Mouse (Mus musculus) urinary bladder, postnatal 36 days (tissue): ENCODE results near the gene Irf2bpl.
A peak's percentile ranks its signal among the peaks of the same experiment; 100 is the strongest.

Experiments used
- DNase-seq, 2 experiments: peaks; one replicate each; pipeline ENCODE4 v3.0.0; 2022; ENCODE audit warnings: low spot score in 2 of 2, mixed read lengths in 1 of 2

Gene Irf2bpl

DNA sequence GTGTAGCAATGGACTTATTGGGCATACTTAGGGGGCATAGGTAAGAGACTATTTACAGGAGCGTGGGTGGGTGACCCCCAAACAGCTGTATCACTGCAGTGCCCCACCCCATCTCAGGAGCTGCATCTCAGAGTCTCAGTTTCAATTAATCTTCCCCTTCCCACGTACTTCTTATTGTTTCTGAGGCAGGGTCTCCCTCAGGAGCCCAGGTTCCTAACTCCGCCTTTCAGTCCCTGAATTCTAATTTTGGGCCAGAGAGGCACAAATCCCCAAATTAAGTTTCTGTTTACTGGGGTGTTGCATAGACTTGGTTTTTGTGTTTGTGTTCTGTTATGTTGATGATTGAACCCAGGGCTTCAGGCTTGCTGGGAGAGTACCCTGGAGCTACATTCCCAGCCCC, 13.8 kb upstream of the Irf2bpl start:
- DNase-seq, result no peak

DNA sequence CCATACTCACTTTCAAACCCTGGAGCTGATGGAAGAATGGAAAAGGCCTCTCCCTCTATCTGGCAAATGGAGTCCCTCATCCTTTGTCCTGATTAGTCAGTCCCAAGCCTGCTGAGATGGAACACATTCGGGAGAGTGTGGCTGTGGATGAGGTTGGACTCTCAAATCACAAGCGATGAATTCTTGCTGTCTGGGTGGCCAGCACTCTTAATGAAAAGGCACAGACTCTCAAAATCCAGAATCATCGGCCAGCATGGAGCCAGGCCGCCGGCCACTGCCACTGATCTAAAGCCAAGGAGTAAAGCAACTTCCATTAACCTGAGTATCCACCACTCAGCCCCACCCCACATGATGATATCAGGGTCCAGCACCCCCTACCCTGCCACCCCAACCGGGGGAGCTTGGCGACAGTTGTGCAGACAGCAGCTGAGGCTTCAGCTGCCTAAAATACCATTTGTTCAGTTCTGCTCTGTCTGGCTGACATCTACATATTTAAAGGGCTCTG, 13.2 kb upstream of the Irf2bpl start:
- DNase-seq, result no peak

DNA sequence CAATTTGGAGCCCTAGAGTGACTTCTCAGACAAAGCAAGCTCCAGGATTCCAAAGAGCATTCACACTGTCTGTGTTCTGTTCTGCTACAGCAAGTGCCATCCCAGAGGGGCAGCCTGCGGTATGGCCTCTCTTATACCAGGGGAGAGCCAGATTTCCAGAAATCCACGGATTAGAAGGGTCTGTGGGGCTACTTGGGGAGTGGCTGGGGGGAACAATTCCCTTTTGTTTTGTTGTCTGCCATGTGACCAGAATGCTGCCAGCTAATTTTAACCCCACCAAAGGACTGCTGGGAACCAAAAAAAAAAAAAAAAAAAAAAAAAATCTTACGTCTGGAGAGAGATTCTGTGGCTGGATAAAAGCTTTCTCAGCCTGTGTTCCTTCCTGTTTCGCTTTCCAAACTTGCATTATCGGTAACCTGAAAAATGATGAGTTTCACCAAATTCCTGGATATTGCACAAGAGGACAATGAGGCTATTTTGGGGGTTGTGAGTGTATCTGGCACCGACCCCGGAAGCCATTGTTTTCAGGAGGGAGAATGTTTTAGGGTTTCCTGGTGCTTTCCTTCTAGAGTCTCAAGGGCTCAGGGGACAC, 12.4 kb upstream of the Irf2bpl start:
- DNase-seq, result peak in 1 of 2 experiments; percentile 54

DNA sequence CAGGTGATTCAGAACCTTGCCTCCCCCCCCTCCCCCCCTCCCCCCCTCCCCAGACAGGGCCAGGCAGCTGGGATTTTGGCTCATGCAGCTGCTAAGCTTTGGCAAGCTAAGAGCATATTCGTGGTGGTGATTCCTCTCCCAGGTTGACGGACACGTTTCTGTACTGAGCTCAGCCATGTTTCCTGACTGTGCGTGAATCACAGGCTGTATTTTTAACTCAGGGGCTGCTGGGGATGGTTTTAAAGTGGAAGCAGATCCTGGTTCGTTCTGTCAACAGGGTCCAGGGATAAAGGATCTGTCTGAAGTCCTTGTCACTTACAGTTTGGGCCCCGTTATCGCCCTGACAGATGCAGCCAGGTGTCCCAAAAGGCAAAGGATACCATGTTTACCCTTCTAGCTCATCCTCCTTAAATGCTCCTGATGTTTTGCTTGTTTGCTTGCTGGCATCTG, 11.9 kb upstream of the Irf2bpl start:
- DNase-seq, result no peak

DNA sequence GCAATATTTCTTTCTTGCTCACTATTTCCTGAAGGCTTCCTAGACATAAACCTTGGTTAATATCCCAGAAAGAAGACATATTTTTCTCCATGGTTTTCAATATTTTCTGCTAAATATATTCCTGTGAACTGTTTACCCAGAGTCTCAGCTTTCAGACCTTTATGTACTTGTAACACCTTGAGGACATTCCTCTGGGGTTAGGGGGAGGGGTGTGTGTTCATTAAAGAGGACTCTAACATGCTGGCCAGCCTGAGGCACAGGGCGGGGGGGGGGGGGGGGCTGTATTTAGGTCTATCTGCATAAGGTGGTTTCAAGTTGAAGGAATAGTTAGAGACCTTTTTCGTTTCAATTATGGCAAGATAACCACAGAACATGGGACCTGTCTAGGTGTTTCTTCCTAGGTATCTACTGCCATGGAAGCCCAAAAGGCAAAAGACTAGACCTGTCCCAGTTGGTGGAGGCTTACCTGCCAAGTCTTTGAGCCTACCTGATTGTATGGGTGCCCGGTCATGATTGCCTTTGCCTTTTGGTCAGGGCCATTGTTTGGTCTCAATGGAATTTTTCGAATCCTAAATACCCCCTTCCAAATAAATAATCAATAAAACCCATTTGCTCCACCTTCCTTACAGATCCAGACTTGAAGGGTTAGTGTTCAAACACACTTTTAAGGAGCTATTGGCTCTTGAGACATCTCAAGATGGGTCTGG, 11.3 kb upstream of the Irf2bpl start:
- no peak for DNase-seq

DNA sequence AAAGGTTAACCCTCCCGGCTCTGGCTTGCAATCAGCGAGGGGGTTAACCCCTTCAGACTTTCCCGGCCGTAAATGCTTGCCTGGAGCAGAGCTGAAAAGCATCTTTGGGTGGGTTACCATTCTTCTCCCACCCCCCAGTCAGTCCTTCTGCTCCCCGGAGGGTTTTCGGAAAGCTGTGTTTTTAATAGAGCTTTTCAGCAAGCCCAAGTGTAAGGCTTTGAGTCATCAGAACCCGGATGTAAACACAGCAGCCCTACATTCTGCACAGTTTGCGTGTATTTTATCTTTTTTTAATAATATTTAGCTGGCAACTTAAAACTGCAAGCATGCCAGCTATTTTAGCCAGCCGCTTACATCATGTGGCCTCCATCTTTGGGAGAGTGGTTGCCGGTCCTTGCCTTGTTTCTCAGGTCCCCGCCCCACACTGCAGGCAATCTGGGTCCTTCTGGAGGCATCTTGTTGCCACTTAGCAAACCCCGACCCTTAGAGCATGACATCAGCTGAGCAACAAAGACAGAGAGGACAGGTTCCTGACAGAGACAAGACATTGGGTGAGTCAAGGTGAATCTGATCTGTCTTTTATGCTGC, 10.3 kb upstream of the Irf2bpl start:
- DNase-seq, result peak in 1 of 2 experiments; percentile 69

DNA sequence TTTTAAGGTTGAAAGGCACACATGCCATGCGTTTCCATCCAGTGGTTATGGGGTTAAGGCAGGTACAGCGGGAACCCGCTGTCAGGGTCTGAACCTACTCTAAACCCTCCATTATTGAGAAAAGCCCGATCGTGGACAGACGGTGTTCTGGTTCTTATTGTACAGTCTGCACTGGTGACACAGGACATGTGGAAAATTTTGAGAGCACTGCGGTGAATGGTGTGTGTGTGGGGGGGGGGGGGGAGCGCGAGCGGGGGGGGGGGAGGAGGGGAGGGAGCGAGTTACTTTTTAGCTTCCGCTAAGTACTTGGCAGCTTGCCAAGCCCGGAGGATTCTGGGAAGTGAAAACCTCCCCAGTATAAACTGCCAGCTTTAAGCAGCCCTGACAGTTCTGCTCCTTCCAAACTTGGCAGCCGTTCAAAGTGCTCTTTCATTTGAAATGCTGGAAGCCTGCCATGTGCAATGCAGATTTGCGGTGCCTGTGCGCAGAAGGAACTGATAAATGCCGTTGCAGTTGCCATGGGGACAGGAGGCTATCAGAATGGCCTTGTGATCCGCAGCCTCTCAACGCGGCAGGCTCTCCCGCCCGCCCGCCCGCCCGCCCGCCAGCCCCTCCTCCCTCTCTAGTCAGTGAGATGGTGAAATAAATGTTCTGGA, 9.7 kb upstream of the Irf2bpl start:
- DNase-seq, result peak; percentile 93 to 94

DNA sequence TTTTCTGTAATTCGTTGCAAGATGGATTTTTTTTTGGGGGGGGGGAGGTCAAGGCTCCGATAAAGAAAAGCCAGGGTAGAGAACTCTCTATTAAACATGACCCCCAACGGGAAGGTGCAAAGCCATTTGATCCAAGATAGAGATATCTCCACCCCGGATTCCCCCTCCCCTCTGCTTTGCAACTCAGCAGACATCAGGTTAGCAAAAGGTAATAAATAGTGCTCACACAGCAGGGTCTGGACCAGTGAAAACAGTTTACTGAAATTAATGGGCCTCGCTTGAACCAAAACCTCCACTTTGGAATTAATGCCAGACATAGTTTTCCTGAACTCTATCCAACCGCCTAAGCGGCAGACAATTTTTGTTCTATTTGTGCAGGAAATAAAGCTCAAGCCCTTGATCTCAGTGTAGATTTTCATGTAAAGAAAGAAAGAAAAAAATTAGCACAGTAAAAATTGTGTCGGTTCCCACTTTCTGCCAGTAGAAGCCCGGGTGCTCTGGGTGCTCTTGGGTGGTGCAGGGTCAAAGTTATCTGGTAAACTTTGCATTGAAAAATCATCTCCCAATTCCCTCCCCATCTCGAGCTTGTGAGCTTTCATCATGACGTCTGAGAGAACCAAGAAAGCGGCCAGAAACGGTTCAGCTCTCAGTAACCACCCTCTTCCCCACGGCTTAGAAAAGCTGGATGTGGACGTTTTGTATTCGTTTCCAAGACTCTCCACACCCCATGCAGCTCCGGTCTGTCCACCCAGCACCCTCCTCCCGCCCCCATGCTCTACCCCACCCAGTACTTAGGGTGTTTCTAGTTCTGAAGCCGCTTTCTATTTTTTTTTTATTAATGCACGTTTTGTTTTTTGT, 9.0 kb upstream of the Irf2bpl start:
- DNase-seq, result peak in 1 of 2 experiments; percentile 51

DNA sequence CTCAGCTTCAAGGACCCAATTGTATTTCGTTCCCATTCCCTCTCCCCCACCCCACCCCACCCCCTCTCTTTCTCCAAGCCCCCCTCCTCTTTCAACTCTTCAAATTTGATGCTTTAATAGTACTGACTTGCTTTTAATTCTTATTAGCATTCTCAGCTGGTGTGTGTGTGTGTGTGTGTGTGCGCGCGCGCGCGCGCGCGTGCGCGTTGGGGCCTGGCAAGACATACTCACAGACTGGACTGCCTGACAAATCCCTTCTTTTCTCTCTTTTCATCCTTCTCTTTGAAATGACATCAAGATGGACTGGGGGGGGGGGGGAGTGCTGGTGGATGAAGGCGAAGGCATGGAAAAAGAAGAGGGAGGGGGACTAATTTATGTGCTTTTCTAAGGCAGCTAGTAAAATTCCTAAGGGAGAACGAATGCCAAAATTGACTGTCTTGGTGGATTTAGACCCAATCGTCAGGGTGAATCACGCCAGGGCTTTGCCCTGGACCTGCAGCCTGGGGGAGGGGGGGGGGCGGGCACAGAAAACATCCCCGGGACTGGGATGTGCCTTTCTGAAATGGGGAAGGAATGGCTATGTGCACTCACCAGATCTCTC, 8.2 kb upstream of the Irf2bpl start:
- DNase-seq, result no peak

DNA sequence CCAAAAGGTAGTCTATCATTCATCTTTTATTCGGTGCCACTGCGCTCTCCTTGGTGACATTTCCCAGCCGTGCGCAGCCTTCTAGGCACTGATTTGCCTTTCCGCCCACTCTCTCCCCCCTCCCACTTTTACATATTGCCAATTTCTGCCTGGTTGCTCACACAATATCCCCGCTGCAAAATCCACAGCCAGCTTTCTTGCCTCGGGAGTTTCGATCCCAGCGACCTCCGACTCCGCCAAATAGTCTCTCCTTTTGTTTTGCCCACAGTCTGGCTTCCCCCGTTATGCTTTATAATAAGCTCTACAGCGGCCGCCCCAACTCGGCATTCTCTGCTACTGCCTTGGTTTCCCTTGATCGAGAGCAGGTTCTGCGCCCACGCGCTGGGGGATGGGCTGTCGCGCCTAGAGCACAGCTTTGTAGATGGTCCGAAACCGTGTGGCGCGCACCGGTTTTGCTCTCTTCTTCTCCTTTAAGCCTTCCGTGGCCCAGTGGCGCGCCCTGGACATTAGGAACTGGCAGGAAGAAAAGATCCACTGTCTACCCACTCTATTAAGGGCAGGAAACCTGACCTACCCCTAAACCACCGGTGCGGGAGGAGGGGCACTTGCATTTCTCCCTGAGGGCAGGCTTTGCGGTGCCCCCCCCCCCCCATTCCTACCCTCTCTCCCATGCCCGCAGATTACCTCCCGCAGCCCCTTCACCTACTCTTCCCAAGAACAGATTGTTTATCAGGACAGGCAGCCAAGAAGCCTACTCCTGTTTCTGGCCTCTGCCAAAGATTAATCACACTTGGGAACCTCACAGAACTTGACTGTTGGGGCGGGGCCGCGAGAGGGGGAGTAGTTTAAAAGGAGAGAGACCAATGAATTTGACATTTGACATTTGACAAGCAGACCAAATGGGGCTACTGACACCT, 7.4 kb upstream of the Irf2bpl start:
- DNase-seq, result peak; percentile 81 to 91

DNA sequence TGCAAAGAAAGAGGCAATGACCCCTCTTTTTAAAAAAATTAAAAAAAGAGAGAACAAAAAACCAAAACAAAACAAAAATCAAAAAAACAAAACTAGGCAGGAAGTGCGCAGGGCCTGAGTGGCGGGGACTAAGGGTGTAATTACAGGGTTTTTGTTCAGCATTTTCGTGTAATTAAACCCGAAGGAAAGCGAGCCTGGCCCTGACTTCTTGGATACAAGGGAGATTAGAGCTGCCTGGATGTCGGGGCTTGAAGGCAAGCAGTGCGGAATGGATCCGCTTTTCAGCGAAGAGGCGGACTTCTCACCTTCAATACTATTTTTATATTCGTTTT, 6.8 kb upstream of the Irf2bpl start:
- DNase-seq, result no peak

DNA sequence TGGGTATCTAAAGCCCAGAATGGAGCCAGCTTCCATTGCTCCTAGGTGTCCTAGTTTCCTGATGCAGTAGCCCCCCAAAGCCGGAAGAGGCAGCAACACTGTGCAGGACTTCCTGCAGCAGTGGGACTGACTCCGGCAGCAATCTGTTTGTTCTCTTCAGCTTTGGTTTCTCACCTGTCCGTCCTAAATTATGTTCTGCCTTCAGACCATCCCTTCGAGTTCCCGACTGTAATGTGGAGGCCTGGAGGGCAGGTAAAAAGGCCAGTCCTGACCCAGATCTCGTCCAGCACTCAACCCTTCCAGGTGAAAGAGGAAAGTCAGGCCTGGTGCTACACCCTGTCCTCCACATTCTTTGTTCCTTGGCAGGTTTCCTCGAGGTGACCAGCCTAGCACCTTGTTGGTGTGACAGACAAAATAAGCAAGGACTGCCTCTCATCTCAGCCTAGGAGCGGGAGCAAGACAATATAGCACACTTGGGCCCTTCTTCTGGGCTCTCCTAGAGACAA, 6.3 kb upstream of the Irf2bpl start:
- DNase-seq, result no peak

DNA sequence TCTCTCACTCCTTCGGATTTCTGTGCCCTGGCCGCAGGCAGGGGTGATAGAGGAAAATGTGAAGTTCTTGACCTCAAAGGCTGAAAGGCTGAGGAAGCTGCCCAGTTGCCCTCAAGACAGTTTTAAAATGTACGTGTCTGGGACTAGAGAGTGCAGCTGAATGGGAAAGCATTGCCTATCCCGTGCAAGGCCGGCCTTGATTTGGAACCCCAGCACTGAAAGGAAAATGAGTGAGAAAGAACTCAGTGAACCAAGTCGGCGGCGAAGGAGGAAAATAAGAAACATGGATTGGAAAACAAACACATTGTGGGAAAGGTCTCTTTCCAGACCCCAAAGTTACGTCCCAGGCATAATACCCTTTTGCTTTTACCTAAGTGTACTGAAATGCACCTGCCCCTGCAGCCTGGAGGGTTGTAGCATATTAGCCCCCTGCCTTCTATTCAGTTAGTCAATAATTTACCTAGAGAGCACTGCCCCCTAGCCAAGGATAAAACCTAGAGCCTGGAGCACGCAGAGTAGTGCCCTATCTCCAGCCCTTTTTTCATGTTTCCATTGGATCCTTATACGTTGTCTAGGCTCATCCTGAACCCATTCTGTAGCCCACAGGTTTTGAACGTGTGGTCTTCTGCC, 5.6 kb upstream of the Irf2bpl start:
- DNase-seq, result no peak

DNA sequence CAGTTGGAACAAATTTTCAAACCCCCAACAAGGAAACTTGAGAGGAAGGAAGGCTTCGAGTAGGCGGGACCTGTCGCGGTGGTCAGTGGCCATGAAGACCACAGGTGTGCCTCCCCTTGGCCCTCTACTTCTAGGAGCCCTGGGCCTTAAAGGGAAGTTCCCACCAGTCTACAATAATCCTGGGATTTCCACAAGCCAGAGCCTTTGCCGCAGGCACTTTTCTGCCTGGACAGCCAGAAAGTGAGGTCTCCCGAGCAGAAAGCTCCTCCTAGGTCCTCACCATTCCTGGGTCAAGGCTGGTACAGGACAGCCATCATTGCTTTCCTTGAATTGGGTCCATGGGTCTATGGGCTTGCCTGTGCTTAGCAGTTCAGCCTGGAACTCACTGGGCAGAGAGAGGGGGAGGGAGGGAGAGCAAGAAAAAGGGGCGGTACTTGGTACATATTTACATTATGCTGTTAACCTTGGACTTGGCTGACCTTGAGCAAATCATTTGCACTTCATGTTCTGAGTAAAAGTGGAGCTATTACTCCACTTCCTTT, 4.6 kb upstream of the Irf2bpl start:
- DNase-seq, result peak in 1 of 2 experiments; percentile 45

DNA sequence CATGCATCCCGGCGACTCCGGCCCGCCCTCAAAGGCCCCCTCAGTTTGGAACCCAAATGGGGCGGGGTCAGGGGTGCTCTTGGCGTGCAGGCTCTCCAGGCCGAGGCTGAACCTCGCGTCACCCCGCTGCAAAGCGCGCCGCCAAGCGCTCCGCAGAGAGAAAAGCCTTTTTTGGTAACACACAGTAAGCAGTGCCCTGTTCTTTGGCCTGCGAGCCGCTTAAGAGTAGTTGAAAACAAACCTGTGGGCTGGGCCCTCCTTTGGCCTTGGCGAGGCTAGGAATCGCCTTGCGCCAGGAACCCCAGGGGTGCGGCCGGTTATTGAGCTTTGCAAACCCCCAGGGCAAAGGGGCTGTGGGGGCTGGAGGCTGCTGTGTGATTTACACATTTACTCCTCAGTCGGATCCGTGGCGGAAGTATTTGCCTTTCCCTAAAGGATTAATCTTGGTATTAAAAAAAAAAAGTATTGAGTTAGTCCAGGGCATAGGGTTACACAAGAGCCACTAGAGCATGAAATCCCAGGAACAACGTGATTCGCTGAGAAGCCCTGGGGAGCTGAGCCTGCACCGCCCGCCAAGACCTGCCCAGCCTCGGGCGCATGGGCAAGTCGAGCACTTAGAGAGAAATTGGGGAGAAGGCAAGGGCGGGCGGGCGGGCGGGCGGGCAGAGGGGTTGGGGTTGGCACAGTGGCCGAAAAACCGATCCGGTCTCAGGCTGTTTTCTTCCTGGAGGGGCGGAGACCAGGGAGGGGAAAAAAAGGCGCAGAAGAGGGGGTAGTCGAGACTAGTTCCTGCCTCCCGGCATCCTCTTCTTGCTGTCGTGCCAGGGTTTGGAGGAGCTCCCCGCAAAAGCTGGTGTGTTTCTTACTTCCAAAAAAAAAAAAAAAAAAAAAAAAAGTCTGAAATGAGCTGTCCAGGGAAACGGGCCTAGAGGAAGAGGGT, 3.8 kb upstream of the Irf2bpl start:
- peak; percentile 68 to 88 for DNase-seq

DNA sequence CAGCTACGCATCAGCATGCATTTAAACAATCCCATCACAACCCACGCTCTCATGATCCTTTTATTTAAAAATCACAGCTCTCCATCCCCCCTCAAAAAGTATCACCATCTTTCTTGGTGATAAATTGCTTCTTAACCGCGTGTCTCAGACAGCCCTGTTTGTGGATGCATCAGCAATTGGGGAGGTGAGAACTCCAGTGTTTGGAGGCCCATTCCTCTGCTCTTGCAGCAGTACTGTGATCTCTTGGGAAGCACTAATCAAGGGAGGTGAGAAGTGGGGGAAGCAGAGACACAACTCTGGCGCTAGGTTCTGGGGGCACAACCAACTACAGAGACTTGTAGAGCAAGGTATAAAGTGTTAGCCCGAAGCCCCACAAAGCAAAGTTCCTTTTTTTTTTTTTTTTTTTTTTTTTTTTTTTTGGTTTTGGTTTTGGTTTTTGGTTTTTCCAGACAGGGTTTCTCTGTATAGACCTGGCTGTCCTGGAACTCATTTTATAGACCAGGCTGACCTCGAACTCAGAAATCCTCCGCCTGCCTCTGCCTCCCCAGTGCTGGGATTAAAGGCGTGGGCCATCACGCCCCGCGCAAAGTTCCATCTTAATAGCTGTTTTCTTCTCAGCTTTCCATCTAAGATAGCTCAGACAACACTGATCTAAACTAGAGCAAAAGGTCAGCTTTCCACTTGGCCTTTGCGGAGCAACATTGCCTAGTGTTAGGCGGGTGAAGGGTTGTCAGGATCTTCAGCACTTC, 3.0 kb upstream of the Irf2bpl start:
- DNase-seq, result no peak

DNA sequence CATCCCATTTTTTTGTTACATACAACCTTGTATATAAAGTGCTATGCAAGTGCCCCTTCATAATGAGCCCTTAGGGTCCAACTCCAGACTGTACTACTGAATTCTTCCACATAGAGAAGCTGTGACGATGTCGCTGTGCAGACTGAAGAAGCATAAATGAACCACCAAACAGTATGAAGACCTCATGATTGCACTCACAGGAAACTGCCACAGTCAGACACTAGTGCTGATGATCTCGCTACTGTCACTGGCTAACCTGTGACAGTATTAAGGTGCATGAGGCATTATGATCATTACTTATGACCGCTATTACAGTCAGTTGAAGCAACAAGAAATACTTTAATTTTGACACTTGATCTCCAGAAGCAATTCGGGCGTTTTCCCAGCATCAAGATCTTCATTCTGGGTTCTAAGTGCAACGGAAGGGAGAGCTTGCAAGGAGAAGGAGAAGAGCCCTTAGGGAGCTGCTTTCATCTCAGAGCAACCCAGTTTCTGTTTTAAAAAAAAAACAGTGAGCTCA, 1.9 kb upstream of the Irf2bpl start:
- no peak for DNase-seq
